Mouse (Mus musculus) heart, postnatal 36 days (tissue): Measurements from ENCODE around the gene Eef2. TPM values are rescaled to one million over a fixed set of nuclear protein-coding genes. Genes with fewer than 3 reads are reported as not detected.

Source experiments
- DNase-seq, 2 experiments: peaks; one replicate each; pipeline ENCODE4 v3.0.0; 2021 to 2022
- intact Hi-C: fragments of 180-260 bp; cut with DNase I; formaldehyde crosslinking; loops from one replicate; pipeline ENCODE4 v1.15.1; 2025
- total RNA-seq, 2 experiments: library from RNA; stranded (reverse); gene quantifications; 2 replicates each; pipeline ENCODE4 v1.2.3; 2021

The Eef2 gene
- total RNA-seq, 2 experiments from 2014 or later: 1,005 to 1,085 TPM

GRCm38 (mm10) chr10:81231436-81231835 lies 55.0 kb downstream of the Eef2 start:
- no peak for DNase-seq
- intact Hi-C loops: no loop called here

Other genes with a start within 250 kb of the Eef2 start
- gene Gadd45b, start 246.6 kb upstream of the Eef2 start, total RNA-seq: 10 to 100 TPM; 11.0 to 18.7 TPM
- under 1 TPM; 0.22 to 0.67 TPM for gene Gng7, start 161.7 kb upstream of the Eef2 start, total RNA-seq
- not detected for gene Diras1, start 151.0 kb upstream of the Eef2 start, total RNA-seq
- 10 to 100 TPM; 14.5 to 14.6 TPM for gene Slc39a3, start 139.2 kb upstream of the Eef2 start, total RNA-seq
- gene Sgta, start 116.5 kb upstream of the Eef2 start, total RNA-seq: 10 to 100 TPM; 96.1 to 99.9 TPM
- gene Thop1, start 106.6 kb upstream of the Eef2 start, total RNA-seq: 10 to 100 TPM; 11.9 to 13.1 TPM
- 1 to 10 TPM in 1 of 2 experiments, under 1 TPM in 1; 0.95 to 1.1 TPM for gene Creb3l3, start 77.8 kb upstream of the Eef2 start, total RNA-seq
- 100 to 1,000 TPM; 113 to 125 TPM for gene Map2k2, start 70.7 kb upstream of the Eef2 start, total RNA-seq
- 10 to 100 TPM; 37.9 to 39.5 TPM for gene Zbtb7a, start 41.4 kb upstream of the Eef2 start, total RNA-seq
- 10 to 100 TPM; 14.0 to 17.1 TPM for gene Pias4, start 8.7 kb upstream of the Eef2 start, total RNA-seq
- 10 to 100 TPM; 31.0 to 31.3 TPM for gene Dapk3, start 6.4 kb downstream of the Eef2 start, total RNA-seq
- gene 4930442H23Rik, start 7.2 kb downstream of the Eef2 start, total RNA-seq: not detected
- gene Nmrk2, start 25.4 kb downstream of the Eef2 start, total RNA-seq: 1 to 10 TPM; 7.8 to 7.9 TPM
- under 1 TPM in 1 of 2 experiments, not detected in 1; 0.11 TPM for gene Atcay, start 54.2 kb downstream of the Eef2 start, total RNA-seq
- gene Zfr2, start 56.5 kb downstream of the Eef2 start, total RNA-seq: 1 to 10 TPM; 2.5 to 3.6 TPM
- gene Matk, start 76.3 kb downstream of the Eef2 start, total RNA-seq: under 1 TPM; 0.39 to 0.41 TPM
- 10 to 100 TPM; 95.2 to 97.4 TPM for gene Mrpl54, start 90.3 kb downstream of the Eef2 start, total RNA-seq
- 100 to 1,000 TPM; 102 to 108 TPM for gene Apba3, start 90.3 kb downstream of the Eef2 start, total RNA-seq
- gene Tjp3, start 115.0 kb downstream of the Eef2 start, total RNA-seq: under 1 TPM in 1 of 2 experiments, not detected in 1; 0.19 TPM
- gene Pip5k1c, start 116.3 kb downstream of the Eef2 start, total RNA-seq: 10 to 100 TPM; 31.5 to 33.3 TPM
- 10 to 100 TPM; 13.2 to 17.4 TPM for gene Cactin, start 144.5 kb downstream of the Eef2 start, total RNA-seq
- gene Tbxa2r, start 152.1 kb downstream of the Eef2 start, total RNA-seq: 1 to 10 TPM; 5.0 to 5.4 TPM
- 1 to 10 TPM; 5.9 TPM for gene Gipc3, start 166.6 kb downstream of the Eef2 start, total RNA-seq
- 10 to 100 TPM; 60.4 to 67.1 TPM for gene Hmg20b, start 173.8 kb downstream of the Eef2 start, total RNA-seq
- gene Mfsd12, start 180.9 kb downstream of the Eef2 start, total RNA-seq: 10 to 100 TPM; 11.7 to 12.5 TPM
- under 1 TPM; 0.31 to 0.81 TPM for gene 4930404N11Rik, start 189.2 kb downstream of the Eef2 start, total RNA-seq
- 10 to 100 TPM; 27.8 to 29.4 TPM for gene Fzr1, start 201.9 kb downstream of the Eef2 start, total RNA-seq
- 10 to 100 TPM; 50.3 to 52.2 TPM for gene Dohh, start 207.8 kb downstream of the Eef2 start, total RNA-seq
- gene Gm48551, start 207.8 kb downstream of the Eef2 start, total RNA-seq: 1 to 10 TPM; 1.1 to 2.0 TPM
- under 1 TPM in 1 of 2 experiments, not detected in 1; 0.62 TPM for gene Gm48552, start 212.4 kb downstream of the Eef2 start, total RNA-seq
- 1 to 10 TPM; 2.2 to 2.4 TPM for gene Smim24, start 216.4 kb downstream of the Eef2 start, total RNA-seq